Mouse (Mus musculus) neural tube, embryonic 10.5 days (tissue): ENCODE data around the gene Fam3c.

Experiments
- DNase-seq: peaks from one replicate; pipeline ENCODE4 v3.0.0-alpha.2; 2017; ENCODE audit warnings: low spot score; ENCODE audit errors: extremely low spot score

Fam3c gene

DNA sequence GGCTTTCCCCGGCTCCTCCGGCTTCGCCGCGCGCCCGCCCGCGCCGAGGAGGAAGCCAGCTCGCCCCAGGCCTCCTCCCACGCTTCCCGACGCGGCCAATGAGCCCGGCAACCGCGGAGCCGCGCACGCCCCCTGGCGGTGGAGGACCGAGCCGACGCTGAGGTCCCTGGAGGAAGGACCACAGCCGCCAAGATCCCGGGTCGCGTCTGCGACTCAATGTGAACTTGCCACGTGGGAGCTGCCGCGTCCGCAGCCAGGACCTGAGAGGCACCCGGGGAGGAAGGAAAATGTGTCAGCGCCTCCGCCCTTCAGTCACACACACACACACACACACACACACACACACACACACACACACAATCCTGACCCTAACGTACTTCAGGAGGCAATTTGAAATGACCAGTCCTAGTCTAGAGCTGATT is at the start of gene Fam3c:
Fam3c (minus strand) TSS at position 158 of the 422 bp plus-strand sequence.
- peak; percentile 98 for DNase-seq

DNA sequence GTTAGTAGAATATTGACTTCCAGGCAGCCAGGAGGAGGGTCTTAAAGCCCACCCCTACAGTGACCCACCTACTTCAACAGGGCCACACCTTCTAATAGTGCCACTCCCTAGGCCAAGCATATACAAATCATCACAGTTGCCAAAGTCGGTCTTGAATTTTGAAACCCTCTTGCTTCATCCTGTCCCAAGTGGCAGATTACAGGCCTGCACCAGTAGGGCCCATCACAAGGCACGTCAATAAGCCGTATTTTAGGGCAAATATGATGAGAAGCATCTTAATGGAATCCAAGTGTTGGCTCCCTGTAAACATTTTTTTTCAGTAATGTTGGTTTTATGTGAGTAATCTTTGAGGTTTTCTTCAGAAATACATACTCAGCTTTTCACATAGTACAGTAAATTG is 49.0 kb upstream of the Fam3c start:
- DNase-seq: no peak

DNA sequence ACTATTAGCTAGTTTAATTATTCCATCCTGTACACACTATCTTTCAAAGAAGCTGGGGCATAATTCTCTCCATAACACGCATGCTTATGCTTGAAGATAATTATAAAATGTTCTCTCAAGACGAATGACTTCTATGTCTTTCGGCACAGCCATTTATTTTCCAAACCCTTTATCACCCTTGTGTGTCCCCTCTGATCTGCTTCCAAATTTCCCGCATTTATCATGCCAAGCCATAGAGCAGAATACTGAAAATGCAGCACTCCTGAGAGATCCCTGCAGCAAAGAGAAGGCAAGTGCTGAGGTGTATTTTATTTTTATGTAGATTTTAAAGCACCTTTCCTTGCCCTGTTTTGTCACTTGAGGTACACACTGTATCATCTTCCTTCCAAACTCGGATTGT is 47.7 kb upstream of the Fam3c start:
- DNase-seq: no peak

DNA sequence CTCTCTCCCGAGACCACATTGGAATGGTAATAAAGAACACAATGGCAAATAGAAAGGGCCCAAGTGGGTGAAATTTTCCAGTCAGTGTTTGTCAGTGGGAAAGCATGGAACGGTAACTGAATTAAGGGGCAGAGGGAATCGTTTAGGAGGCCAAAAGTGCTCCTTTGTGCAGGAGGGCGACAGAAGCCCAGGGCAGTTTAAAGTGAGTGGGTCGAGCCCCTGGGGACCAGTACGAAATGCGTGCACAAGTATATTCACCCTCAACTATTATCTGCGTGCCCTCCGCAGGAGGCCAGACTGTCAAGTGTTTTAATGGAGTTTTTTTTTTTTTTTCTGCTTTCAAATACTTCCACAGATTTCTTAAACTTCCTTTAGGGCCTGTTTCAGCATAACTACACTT is 47.3 kb upstream of the Fam3c start:
- DNase-seq: no peak

DNA sequence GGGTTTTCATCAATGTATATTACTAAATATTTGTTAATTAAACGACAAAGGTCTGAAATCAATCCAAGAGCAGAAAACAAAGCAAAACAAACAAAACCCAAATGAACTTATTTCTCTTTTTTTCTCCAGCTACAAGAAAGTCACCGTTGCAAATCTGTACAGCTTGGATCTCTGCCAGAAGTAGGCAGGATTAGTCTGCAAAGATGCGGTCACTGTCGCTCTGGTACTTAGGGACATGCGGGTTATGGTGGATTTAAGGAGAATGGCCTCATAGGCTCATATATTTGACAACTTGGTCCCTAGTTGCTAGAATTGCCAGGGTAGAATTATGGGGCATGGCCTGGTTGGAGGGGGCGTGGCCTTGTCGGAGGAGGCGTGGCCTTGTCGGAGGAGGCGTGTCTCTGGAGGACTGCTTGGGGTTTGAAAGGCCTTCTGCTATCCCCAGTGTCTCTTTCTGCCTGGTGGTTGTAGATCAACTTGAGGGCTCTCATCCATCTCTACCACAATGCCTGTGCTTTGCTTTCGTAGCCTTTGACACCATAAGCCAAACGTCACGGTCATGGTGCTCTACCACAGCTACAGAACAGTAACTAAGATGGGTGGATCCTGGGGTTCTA is 46.6 kb upstream of the Fam3c start:
- DNase-seq: no peak

DNA sequence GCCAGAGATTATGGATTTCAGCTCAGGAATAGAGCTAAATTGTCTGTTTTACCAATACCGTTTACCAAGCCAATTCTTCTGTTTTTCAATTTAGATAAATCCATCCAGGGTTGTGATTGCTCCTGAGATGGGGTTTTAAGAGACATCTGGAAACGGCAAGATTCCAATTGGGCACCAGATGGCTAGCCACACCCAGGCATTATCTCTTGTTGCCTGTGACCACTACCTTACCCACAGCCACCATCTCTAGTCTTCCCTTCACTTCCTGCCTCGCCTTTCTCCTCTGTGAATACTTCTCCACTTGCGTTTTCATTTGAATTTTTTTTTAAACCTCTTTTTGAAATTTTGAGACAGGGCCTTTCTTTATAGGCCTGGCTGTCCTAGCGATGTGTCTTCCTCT is 46.0 kb upstream of the Fam3c start:
- DNase-seq: no peak

DNA sequence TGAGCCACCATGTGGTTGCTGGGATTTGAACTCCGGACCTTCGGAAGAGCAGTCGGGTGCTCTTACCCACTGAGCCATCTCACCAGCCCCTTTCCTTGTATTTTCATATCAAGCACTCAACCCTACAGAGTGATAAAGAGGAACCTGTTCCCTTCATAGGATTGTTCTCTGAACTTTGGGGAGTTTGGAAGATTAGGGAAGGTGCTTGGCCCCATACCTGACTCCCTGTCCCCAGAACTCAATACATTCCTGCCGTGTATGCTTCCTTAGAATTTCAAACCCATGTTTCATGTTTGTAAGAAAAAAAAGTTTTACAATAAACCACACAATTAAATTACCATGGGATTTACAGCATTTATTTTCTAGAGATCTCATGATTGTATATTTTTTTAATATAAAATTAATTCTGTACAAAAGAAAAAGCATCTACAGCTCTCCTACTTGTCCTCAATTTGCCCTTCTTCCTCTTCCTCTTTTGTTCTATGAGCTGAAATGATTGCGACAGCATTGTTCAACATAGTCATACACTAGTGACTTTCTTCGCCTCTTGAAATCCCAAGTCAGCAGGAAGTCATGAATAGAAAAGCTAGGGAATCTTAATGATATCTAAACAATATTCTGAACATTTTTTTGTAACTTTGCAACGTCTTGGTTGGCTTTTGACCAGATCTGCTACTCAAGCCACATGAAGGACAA is 42.2 kb upstream of the Fam3c start:
- no peak for DNase-seq

DNA sequence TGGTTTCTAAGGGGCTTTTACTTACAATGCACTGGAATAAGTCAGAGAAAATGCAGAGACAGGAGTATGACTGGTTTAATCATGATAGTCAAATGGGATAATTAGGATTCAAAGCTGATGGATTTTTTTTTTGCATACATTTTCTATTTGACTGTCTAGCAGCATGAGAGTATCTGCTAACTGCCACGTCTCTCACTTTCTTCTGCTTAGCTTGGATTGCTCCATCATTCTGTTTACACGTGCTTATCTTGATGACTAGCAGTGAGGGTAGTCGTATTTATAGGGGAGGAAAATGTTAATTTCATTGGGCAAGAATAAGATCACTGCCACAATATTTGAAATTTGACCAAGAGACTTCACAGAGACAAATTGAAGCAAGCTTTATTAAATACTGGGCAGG is 39.2 kb upstream of the Fam3c start:
- no peak for DNase-seq

DNA sequence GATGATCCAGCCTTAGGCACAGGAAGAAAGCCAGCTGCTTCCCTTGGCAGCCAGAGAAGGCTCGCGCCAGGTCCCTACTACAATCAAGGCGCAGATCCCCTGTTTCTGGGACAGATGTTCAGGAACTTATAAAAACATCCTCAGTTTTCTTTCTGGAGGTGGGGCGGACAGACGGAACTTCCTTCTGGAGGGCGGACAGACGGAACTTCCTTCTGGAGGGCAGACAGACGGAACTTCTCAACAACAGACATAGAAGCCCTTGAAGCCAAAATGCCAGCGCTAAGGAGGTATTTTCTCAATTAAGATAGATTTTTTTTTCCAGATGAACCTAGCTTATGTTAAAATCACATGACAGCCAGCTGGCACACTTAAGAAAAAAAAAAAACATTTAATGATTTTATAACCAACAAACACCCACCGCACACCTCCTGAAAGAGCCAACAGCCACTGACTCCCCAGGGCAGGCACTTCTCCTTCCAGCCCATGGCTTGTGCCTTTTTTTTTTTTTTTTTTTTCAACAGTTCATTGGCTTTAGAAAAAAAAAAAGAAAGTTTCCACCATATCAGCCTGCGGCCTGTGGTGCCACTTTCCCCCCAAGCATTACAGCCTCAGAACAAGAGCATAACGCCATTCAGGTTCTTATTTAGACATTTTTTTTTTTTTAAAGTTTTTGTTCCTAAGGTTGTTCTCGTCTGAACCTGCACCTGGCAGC is 34.8 kb upstream of the Fam3c start:
- DNase-seq: no peak

DNA sequence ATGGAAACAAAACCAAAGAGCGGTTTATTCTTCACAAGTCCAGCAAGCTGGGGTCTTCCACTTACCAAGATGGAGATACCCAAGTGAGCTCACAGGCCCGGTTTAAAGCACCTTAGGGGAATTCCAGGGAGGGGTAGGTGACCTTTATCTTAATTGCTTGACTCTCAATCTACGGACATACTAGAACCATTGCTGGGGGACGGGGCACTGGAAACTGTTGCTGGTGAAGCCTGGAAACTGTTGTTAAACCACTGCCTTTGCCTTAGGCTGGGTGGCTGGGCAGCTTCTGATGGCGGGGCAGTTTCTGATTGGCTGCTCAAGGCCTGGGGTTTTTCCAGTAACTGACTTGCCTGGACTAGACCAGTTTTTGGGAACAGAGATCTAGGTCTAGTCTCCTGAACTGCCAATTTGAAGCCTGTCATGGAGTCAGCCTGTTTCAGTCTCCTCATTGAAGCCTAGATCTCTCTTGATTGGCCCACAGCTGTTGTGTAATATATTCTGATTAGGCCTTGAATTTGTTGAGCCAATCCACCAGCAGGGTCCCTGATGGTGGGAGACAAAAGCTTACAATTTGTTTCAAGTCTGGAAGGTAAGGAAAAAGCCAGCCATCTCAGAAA is 29.3 kb upstream of the Fam3c start:
- DNase-seq: no peak

DNA sequence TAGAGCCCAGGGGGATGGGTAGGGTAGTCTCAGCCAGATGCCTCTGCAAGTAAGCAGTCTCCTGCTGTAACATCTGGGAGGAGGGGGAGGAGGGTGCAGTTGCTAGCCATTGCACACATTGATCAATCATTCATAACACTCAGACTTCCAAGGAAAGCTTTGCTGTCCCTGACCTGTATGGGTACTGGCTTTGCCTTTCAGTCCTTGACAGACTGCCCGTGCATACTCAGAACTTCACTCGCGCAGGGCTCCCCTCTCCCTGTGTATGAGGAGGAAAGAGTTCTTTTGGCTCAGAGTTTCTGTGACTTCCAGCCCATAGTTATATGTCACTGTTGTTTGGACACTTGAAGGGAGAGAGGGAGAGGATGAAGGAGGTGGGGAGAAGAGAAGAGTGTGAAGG is 24.2 kb upstream of the Fam3c start:
- no peak for DNase-seq

DNA sequence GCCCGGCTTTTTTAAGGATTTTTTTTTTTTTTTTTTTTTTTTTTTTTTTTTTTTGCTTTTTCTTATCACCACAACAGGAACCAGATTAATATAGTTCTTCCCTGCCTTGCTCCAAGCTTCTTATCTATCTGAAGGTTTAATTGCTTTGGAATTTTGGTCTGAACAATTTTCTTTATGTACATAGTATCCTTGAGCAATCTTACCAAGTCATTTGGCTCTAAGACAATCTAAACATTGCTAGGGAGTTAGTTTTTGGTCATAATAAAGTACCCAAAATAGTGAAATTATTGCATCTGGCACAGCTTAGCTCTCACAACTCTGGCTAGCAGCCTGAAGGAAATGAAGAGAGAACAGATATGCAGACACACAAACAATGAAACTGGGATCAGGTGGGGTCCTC is 23.8 kb upstream of the Fam3c start:
- DNase-seq: no peak

DNA sequence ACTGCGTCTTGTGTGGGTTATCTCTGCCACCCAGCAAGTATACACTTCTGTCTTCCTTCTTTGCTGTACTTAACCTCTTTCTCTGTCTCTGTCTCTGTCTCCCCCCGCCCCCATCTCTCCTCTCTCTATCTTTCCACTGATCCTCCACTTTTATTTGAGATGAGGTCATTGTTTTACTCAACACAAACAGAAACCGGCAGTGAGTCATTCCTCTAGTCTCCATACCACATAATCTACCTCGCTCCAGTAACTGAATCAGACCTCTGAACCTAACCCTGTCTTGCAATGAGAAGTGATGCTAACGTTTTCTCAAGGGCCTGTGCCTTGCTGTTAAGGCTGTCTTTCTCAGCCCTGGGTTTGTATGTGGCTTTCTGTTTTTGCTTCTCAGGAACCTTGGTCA is 22.4 kb upstream of the Fam3c start:
- DNase-seq: no peak

DNA sequence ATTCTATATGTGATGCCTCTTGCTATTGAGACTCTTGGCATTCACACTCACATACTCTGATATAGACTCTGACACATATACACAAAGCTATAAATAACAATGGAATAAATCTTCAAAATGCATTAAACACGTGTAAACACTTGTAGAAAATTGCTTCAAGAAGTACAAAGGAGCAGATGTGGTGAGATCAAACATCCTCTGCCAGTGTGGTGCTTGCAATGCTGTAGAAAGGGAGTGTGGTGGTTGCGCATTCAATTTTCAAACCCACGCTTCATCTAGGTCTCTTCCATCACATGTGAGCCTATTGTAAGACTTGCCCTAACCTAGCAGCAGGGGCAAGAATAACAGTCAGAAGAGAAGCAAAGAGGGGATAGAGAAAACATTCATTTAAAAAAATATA is 18.7 kb upstream of the Fam3c start:
- no peak for DNase-seq

DNA sequence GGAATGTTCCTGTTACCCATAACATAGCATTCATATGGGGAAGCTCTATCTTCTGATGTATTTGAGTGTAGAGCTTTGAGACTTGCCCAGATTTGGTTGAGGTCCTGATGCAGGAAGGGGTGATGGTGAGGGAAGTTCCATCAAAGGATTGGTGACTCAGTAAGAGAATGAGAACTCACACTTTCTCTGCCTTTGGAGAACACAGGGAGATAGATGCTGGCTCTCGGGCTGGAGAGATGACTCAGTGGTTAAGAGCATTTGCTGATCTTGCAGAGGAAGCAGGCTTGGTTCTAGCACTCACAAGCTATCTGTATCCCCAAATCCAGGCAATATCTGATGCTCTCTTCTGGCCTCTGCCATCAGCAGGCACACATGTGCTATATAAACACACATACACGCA is 17.4 kb upstream of the Fam3c start:
- no peak for DNase-seq

DNA sequence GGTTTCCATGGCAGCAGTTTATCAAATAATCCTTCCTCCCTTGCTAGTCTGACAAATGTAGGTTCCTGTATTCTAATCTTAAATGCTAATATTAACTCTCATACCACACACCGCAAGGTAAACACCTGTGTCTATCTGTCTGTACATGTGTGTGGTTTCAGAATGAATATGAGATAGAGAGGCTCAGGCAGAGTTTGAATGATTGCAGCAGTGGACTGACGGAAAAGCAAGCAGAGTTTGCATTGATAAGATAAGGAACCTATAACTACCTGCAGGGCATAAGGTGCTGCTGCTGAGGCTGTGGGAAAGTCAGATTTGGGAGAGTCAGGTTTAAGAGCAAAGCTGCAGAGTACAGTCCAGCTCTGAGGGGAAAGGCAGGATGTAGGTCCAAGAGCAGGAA is 10.9 kb upstream of the Fam3c start:
- DNase-seq: no peak

DNA sequence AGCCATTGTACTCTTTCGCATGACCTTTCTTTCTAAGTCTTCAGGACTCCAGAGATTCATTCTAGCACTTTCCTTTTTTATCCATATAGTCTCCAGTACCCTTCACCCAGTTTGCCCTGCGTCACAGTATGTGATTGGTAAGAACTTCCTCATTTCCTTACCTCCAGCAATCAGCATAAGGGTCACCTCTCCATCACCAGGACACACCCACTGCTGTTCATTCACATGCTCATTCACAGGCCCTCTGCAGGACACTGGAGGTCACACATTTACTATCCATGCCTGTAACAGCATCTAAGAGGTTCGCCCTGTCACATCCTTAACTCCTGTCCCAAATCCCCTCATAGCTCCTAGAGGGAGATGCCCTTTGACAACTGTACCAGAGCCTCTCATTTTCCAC is 7.5 kb upstream of the Fam3c start:
- DNase-seq: no peak

DNA sequence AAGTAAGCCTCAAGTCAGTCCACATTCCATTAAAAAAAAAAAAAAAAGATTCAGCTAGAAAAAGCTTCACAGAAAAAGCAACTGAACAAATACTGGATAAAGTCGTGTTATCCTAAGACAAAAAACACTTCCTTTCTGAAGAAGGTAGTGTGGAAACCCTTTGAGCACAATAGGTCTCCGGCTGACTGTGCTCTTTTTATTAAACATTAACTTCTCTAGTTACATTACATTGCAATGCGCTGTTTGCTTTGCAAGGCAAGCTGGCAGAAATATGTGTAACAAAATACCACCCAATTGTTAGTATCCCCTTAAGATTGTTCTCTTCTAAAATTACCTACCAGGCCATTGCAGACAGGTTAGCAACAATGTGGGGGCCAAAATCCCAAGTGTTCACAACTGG is 5.9 kb upstream of the Fam3c start:
- DNase-seq: no peak

DNA sequence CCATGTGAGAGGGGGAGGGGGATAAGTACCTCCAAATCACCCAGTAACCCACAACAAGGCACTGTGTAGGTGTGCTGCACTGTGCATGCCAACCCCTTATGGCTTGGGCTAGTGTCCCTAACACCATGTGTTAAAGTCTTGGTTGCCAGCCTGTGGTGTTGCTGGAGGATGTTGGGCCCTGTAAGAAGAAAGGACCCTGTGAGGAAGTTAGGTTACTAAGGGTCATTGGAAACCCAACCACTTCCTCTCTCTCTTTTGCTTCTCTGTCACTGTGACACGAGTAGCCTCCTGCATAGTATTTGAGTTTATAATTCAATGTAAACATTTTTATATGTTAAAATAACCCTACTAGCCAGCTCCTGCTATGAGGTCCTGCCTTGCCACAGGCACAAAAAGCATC is 3.0 kb upstream of the Fam3c start:
- no peak for DNase-seq

DNA sequence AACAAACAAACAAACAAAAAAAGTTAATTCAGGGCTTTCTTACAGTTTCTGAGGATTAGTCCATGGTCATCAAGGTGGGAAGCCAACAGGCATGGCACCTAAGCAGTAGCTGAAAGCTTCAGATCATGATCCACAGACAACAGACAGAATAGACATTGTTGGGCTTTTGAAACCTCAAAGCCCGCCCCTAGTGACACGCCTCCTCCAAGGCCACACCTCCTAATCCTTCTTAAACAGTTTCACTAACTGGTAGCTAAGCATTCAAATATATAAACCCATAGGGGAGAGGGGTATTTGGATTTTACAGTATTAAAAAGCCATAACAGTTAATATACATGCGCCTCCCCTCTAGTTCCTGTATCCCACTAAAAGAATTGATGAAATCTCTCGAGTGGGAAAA is 1.3 kb upstream of the Fam3c start:
- no peak for DNase-seq

DNA sequence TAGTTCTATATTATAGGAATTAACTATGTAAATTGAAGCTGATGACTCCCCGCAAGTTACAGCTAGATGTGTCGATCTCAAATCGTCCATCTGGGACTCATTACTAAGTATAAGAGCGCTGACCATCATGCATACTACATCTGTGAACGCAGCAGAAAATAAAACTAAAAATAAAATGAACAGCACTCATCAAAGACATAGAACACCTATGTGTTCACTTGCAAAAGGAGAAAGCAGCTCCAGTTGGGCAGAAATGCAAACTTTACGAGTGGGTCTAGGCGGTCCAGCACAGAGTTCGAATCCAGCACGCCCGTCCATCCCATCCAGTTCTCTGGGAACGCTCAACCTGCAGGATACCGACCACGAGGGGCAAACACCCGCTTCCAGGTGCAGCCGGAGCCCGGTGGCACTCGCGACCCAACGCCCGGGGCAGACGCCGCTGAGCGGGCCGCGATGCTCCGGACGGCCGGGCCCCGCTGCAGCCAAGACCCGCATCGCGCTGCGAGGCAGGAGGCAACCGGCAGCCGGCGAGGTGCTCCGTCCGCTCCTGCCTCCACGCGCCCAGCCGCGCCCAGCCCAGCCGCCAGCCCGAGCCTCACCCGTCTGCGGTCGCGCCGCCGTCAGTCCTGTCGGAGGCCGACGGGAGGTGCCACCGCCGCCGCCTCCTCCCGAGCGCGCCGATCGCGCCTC is 502 bp downstream of the Fam3c start:
- no peak for DNase-seq

DNA sequence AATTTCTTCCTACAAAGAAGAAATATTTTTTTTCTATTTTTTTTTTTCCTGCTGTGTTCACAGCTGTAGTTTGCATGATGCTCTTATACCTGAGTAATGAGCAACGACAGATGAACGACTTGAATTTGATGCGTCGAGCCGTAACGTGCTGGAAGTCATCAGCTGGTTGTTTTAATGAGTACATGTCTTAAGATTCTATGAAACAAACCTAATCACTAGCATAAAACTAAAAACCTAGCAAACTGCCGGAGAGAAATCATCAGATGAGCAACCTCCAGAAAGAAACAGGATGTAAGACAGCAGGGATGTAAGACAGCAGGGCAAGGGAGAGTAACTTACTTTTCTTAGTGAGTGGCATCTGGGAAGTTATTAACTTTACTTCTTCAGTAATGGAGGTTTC is 1.4 kb downstream of the Fam3c start:
- DNase-seq: no peak
